Mouse (Mus musculus) CH12.LX (cell line): ENCODE measurements at regions not wholly inside any gene's neighbourhood (a gene's known extent, or its start where the extent isn't known, plus 50 kb on each side); places are given as distances from the start of the nearest gene placed in this dataset.

Experiments
- CTCF ChIP-seq, 2 experiments: IDR thresholded peaks in 1 of 2; conservative IDR thresholded peaks in 1 of 2; 2 replicates each; pipeline ENCODE4 v1.5.1; 2011 to 2012; ENCODE audit warnings: low read depth in 2 of 2, low read length in 2 of 2, improper control_type of control experiment in 1 of 2, inconsistent platforms in 1 of 2, mild to moderate bottlenecking in 1 of 2, moderate library complexity in 1 of 2
- POLR2A ChIP-seq: IDR thresholded peaks from 2 replicates; pipeline ENCODE4 v1.6.1; 2011; ENCODE audit warnings: low read depth, mild to moderate bottlenecking, improper control_type of control experiment, low read length

- TF ChIP-seq POLR2A (no peak), CTCF (conservative IDR thresholded peaks at IDR 0.05 in 1 of 2, IDR thresholded peaks at IDR 0.05 in 1 of 2; ENCODE audit: low read depth in 2 of 2, low read length in 2 of 2) (no peak)
These were observed 364.6 kb upstream of the Ubash3b start for GRCm38 (mm10) chr9:41526126-41526525.
